Mouse (Mus musculus) midbrain, postnatal 0 days (tissue): ENCODE results near the gene Nptx1. TPM values are rescaled to one million over a fixed set of nuclear protein-coding genes. Genes with fewer than 3 reads are reported as not detected.

Source experiments
- ATAC-seq: fragments of 200-750 bp; cut with Nextera tagmentation; 2 replicates; pipeline ENCODE4 v1.8.0; 2017; ENCODE audit warnings: moderate number of reproducible peaks, mild to moderate bottlenecking, moderate TSS enrichment, moderate library complexity; ENCODE audit not compliant: low FRiP score
- DNase-seq: peaks from one replicate; pipeline ENCODE4 v3.0.0-alpha.2; 2015; ENCODE audit warnings: low spot score
- H3K27ac ChIP-seq: fragments of 300-500 bp; sonication (generic); 2 replicates; pipeline ENCODE4 v1.5.1; 2014; ENCODE audit warnings: low read depth, mild to moderate bottlenecking, low read length, mixed read lengths
- H3K27me3 ChIP-seq: fragments of 300-500 bp; sonication (generic); 2 replicates; pipeline ENCODE4 v1.6.1; 2014; ENCODE audit warnings: low read length, control low read depth, mixed read lengths; ENCODE audit not compliant: insufficient read depth
- H3K36me3 ChIP-seq: fragments of 300-500 bp; sonication (generic); 2 replicates; pipeline ENCODE4 v1.6.1; 2014; ENCODE audit warnings: low read length, control low read depth, mixed read lengths; ENCODE audit not compliant: insufficient read depth
- H3K4me1 ChIP-seq: fragments of 300-500 bp; sonication (generic); 2 replicates; pipeline ENCODE4 v1.6.1; 2014; ENCODE audit warnings: mild to moderate bottlenecking, control low read depth, antibody characterized with exemption, low read length, mixed read lengths; ENCODE audit not compliant: insufficient read depth
- H3K4me2 ChIP-seq: fragments of 300-500 bp; sonication (generic); 2 replicates; pipeline ENCODE4 v1.6.1; 2014; ENCODE audit warnings: low read depth, mild to moderate bottlenecking, low read length, mixed read lengths; ENCODE audit not compliant: poor library complexity, severe bottlenecking
- H3K4me3 ChIP-seq: fragments of 300-500 bp; sonication (generic); 2 replicates; pipeline ENCODE4 v1.5.1; 2014; ENCODE audit warnings: low read depth, mild to moderate bottlenecking, low read length, moderate library complexity
- H3K9ac ChIP-seq: fragments of 300-500 bp; sonication (generic); replicated peaks from 2 replicates; pipeline ENCODE4 v1.6.1; 2014; ENCODE audit warnings: mild to moderate bottlenecking, low read length, moderate library complexity, mixed read lengths; ENCODE audit not compliant: poor library complexity, severe bottlenecking
- H3K9me3 ChIP-seq: fragments of 300-500 bp; sonication (generic); 2 replicates; pipeline ENCODE4 v1.6.1; 2016; ENCODE audit warnings: low read length, control low read depth
- CTCF ChIP-seq: IDR thresholded peaks from 2 replicates; pipeline ENCODE4 v1.5.1; 2016; ENCODE audit warnings: antibody characterized with exemption, mild to moderate bottlenecking
- WGBS: fragments of 180-500 bp; shearing (Covaris S2); extraction: QIAGEN DNeasy Blood & Tissue Kit; methylation state at CpG from one replicate; pipeline ENCODE4 v1.1.7; 2014; 5-methylcytosine and 5-hydroxymethylcytosine counted together
- polyA plus RNA-seq: library from polyadenylated mRNA; unstranded; fragments of >200 nt; fragmentation: Nextera tagmentation; extraction: Ambion mirVana; gene quantifications from 2 replicates; pipeline ENCODE4 v1.2.1, GENCODE M21; 2015
- total RNA-seq: library from RNA; depleted of rRNA; stranded (reverse); fragments of >200 nt; gene quantifications from 2 replicates; pipeline ENCODE4 v1.2.3, GENCODE M21; 2014

Nptx1 gene
- total and polyA plus RNA-seq, 2 experiments from 2014 or later: 7.6 to 22.4 TPM

- H3K4me1 ChIP-seq: peaks cover 8% of the 10 kb centered on the region
- no peaks in the 10 kb centered on the region for H3K27me3 ChIP-seq
- DNase-seq (no peak), ATAC-seq (no peak)
- no peaks in the 10 kb centered on the region for H3K36me3 ChIP-seq
- no peak overlapping the region for H3K9ac ChIP-seq
- no peak overlapping the region for H3K27ac ChIP-seq
- no peak overlapping the region for H3K4me3 ChIP-seq
- no peaks in the 10 kb centered on the region for H3K9me3 ChIP-seq
- no peak for TF ChIP-seq CTCF
- H3K4me2 ChIP-seq: no peak overlapping the region
- 91% methylated on average over 1 of the region's 1 CpGs for WGBS
Observed at GRCm38 (mm10) chr11:119519387-119519786, 28.2 kb downstream of the Nptx1 start.

- peak; percentile 49 for TF ChIP-seq CTCF
- H3K4me3 ChIP-seq: no peak overlapping the region
- no peak overlapping the region for H3K27ac ChIP-seq
- DNase-seq: peak; percentile 60
- H3K9me3 ChIP-seq: no peaks in the 10 kb centered on the region
- H3K9ac ChIP-seq: no peak overlapping the region
- ATAC-seq: no peak
- no peak overlapping the region for H3K4me2 ChIP-seq
- 70% methylated on average over 12 of the region's 12 CpGs for WGBS
- H3K36me3 ChIP-seq: no peaks in the 10 kb centered on the region
- peaks cover 12% of the 10 kb centered on the region for H3K4me1 ChIP-seq
- no peaks in the 10 kb centered on the region for H3K27me3 ChIP-seq
Observed at GRCm38 (mm10) chr11:119516677-119517361, 30.7 kb downstream of the Nptx1 start.

GRCm38 (mm10) chr11:119515823-119516676 is 31.5 kb downstream of the Nptx1 start:
- DNase-seq: no peak
- H3K36me3 ChIP-seq: no peaks in the 10 kb centered on the region
- no peak for ATAC-seq

GRCm38 (mm10) chr11:119514967-119515636 is 32.5 kb downstream of the Nptx1 start:
- Histone ChIP-seq H3K9ac (no peak overlapping the region), H3K27ac (no peak overlapping the region), H3K4me2 (peak overlapping the region; percentile 22), H3K36me3 (no peaks in the 10 kb centered on the region), H3K9me3 (no peaks in the 10 kb centered on the region), H3K4me3 (no peak overlapping the region), H3K4me1 (peaks cover 12% of the 10 kb centered on the region), H3K27me3 (no peaks in the 10 kb centered on the region)
- ATAC-seq (peak; percentile 45; the same call in 1 of the 2 replicates), DNase-seq (peak; percentile 91)
- TF ChIP-seq CTCF: peak; percentile 56
- WGBS: 6% methylated on average over 21 of the region's 21 CpGs

More at GRCm38 (mm10) chr11:119515823-119516676, 31.5 kb downstream of the Nptx1 start:
- no peak overlapping the region for H3K27ac ChIP-seq
- no peak for TF ChIP-seq CTCF
- no peaks in the 10 kb centered on the region for H3K9me3 ChIP-seq
- H3K9ac ChIP-seq: no peak overlapping the region
- H3K4me1 ChIP-seq: peaks cover 12% of the 10 kb centered on the region
- H3K4me2 ChIP-seq: no peak overlapping the region
- WGBS: 68% methylated on average over 16 of the region's 16 CpGs
- no peak overlapping the region for H3K4me3 ChIP-seq
- no peaks in the 10 kb centered on the region for H3K27me3 ChIP-seq

GRCm38 (mm10) chr11:119514108-119514860 is 33.3 kb downstream of the Nptx1 start:
- no peak overlapping the region for H3K9ac ChIP-seq
- no peak for ATAC-seq

More at GRCm38 (mm10) chr11:119514108-119514860, 33.3 kb downstream of the Nptx1 start:
- no peak overlapping the region for H3K4me3 ChIP-seq
- TF ChIP-seq CTCF: no peak
- H3K4me1 ChIP-seq: peaks cover 12% of the 10 kb centered on the region
- 0 out of 2 replicates have a peak overlapping the region, but pooled peaks have one; percentile 22 for H3K4me2 ChIP-seq
- peak; percentile 38 for DNase-seq
- H3K27ac ChIP-seq: no peak overlapping the region
- H3K27me3 ChIP-seq: no peaks in the 10 kb centered on the region
- H3K36me3 ChIP-seq: no peaks in the 10 kb centered on the region
- WGBS: 36% methylated on average over 16 of the region's 16 CpGs
- no peaks in the 10 kb centered on the region for H3K9me3 ChIP-seq
